Comparison of ENCODE assay signal across 9 mouse cellular contexts in genomic region chr8:94838600-94838999, GRCm38 (mm10). TPM values are rescaled to one million over a fixed set of nuclear protein-coding genes. Genes with fewer than 3 reads are reported as not detected.
A peak's percentile ranks its signal among the peaks of the same experiment; 100 is the strongest.
DNase-seq lines count a peak whose midpoint lies in the region; ATAC-seq and TF ChIP-seq lines count a peak whose summit lies in the region.
"Had no signal": no experiment of that assay in that cellular context is flagged by ENCODE, and none has a peak within 500 bp of the region (broad histone marks: within the 10 kb centered on the region; RNA-seq: fewer than 3 reads in every experiment).

No protein-coding gene starts in this region.

- peak overlapping the region; percentile 88 for H3K27ac ChIP-seq in intestine, embryonic 14.5 days (ENCODE audit: low read depth)
- peak overlapping the region; percentile 79 for H3K27ac ChIP-seq in limb, embryonic 13.5 days
- H3K27ac ChIP-seq in midbrain, embryonic 12.5 days (replicated peaks) = peak overlapping the region; percentile 89

- H3K9me3 ChIP-seq in E14TG2a.4 (ENCODE audit: low read length) = no peaks in the 10 kb centered on the region
- H3K9me3 ChIP-seq in intestine, embryonic 14.5 days (ENCODE audit: control insufficient read depth, low read length) = no peaks in the 10 kb centered on the region
- H3K9me3 ChIP-seq in limb, embryonic 13.5 days = no peaks in the 10 kb centered on the region
- H3K9me3 ChIP-seq in midbrain, embryonic 12.5 days = no peaks in the 10 kb centered on the region

- peaks cover 8% of the 10 kb centered on the region for H3K36me3 ChIP-seq in E14TG2a.4 (ENCODE audit: insufficient read depth, low read length)
- H3K36me3 ChIP-seq in intestine, embryonic 14.5 days (ENCODE audit: control insufficient read depth, insufficient read depth, low read length) = peaks cover 4% of the 10 kb centered on the region; the same call in 1 of the 2 replicates
- H3K36me3 ChIP-seq in limb, embryonic 13.5 days = peaks cover 8% of the 10 kb centered on the region
- H3K36me3 ChIP-seq in midbrain, embryonic 12.5 days = peaks cover 5% of the 10 kb centered on the region; the same call in 1 of the 2 replicates

- under 1% methylated on average over 24 of the region's 24 CpGs for WGBS in intestine, embryonic 14.5 days
- under 1% methylated on average over 24 of the region's 24 CpGs for WGBS in limb, embryonic 13.5 days
- under 1% methylated on average over 24 of the region's 24 CpGs for WGBS in midbrain, embryonic 12.5 days

- no peaks in the 10 kb centered on the region for H3K27me3 ChIP-seq in E14TG2a.4 (ENCODE audit: insufficient read depth, low read length)
- no peaks in the 10 kb centered on the region for H3K27me3 ChIP-seq in intestine, embryonic 14.5 days (replicated peaks; ENCODE audit: control insufficient read depth, insufficient read depth, low read length)
- H3K27me3 ChIP-seq in limb, embryonic 13.5 days = no peaks in the 10 kb centered on the region
- no peaks in the 10 kb centered on the region for H3K27me3 ChIP-seq in midbrain, embryonic 12.5 days

- no peak for TF ChIP-seq CTCF in E14TG2a.4 (conservative IDR thresholded peaks at IDR 0.05; ENCODE audit: low read length)

- peak overlapping the region; percentile 94 for H3K9ac ChIP-seq in intestine, embryonic 14.5 days (ENCODE audit: low read length)
- H3K9ac ChIP-seq in limb, embryonic 13.5 days = peak overlapping the region; percentile 88
- peak overlapping the region; percentile 92 for H3K9ac ChIP-seq in midbrain, embryonic 12.5 days (replicated peaks)

- peak overlapping the region; percentile 99 for H3K4me3 ChIP-seq in E14TG2a.4 (replicated peaks; ENCODE audit: low read length)
- peak overlapping the region; percentile 96 for H3K4me3 ChIP-seq in intestine, embryonic 14.5 days (ENCODE audit: low read depth, low read length)
- H3K4me3 ChIP-seq in limb, embryonic 13.5 days = peak overlapping the region; percentile 89
- peak overlapping the region; percentile 95 for H3K4me3 ChIP-seq in midbrain, embryonic 12.5 days

- peak overlapping the region; percentile 92 for H3K4me2 ChIP-seq in intestine, embryonic 14.5 days (ENCODE audit: low read length)
- H3K4me2 ChIP-seq in limb, embryonic 13.5 days (replicated peaks) = peak overlapping the region; percentile 69
- peak overlapping the region; percentile 82 for H3K4me2 ChIP-seq in midbrain, embryonic 12.5 days (replicated peaks)

- ATAC-seq in intestine, embryonic 14.5 days (replicated peaks; ENCODE audit: low FRiP score, low TSS enrichment, low read depth) = peak; percentile 72
- ATAC-seq in limb, embryonic 13.5 days (ENCODE audit: low FRiP score, low read depth) = peak; percentile 51
- ATAC-seq in midbrain, embryonic 12.5 days (ENCODE audit: low FRiP score, low read depth) = peak; percentile 62

- DNase-seq in adrenal gland, adult 8-10 months = peak; percentile 87
- peak; percentile 55 for DNase-seq in embryo, embryonic 11 days
- peak; percentile 58 to 72 for DNase-seq in gastrocnemius, postnatal 4 days (ENCODE audit: low spot score in 2 of 2)
- DNase-seq in intestine, embryonic 14.5 days (ENCODE audit: low spot score) = no peak
- peak; percentile 81 for DNase-seq in testis, postnatal 10 days (ENCODE audit: low spot score)

- peaks cover 25% of the 10 kb centered on the region for H3K4me1 ChIP-seq in E14TG2a.4 (replicated peaks; ENCODE audit: low read depth, low read length)
- H3K4me1 ChIP-seq in intestine, embryonic 14.5 days (replicated peaks; ENCODE audit: control insufficient read depth, insufficient read depth, low read length) = peaks cover 15% of the 10 kb centered on the region
- H3K4me1 ChIP-seq in limb, embryonic 13.5 days = peaks cover 17% of the 10 kb centered on the region
- H3K4me1 ChIP-seq in midbrain, embryonic 12.5 days = peaks cover 19% of the 10 kb centered on the region

RNA-seq across cellular contexts. Expression of gene Ciapin1, which starts 0.4 kb away (rescaled TPM):
- 10 to 100 TPM; 67.0 to 99.3 (median 78.5) TPM for total RNA-seq in adrenal gland, adult 8-10 months (2022)
- total RNA-seq in gastrocnemius, postnatal 4 days (2021) = 10 to 100 TPM; 39.0 to 41.3 TPM
- polyA plus RNA-seq in intestine, embryonic 14.5 days (2014; fragmentation: Nextera tagmentation; extraction: Ambion mirVana) = 94.9 and 102 TPM in 2 replicates
- 127 and 133 TPM in 2 replicates for polyA plus RNA-seq in limb, embryonic 13.5 days (2015; fragmentation: Nextera tagmentation; extraction: Ambion mirVana)
- 182 and 192 TPM in 2 replicates for polyA plus RNA-seq in midbrain, embryonic 12.5 days (2016; fragmentation: Nextera tagmentation; extraction: Ambion mirVana)

RNA-seq across cellular contexts. Expression of gene Coq9, which starts 0.5 kb away (rescaled TPM):
- 100 to 1,000 TPM; 145 to 165 (median 158) TPM for total RNA-seq in adrenal gland, adult 8-10 months (2022)
- total RNA-seq in gastrocnemius, postnatal 4 days (2021) = 100 to 1,000 TPM; 179 to 186 TPM
- 81.6 and 83.4 TPM in 2 replicates for polyA plus RNA-seq in intestine, embryonic 14.5 days (2014; fragmentation: Nextera tagmentation; extraction: Ambion mirVana)
- polyA plus RNA-seq in limb, embryonic 13.5 days (2015; fragmentation: Nextera tagmentation; extraction: Ambion mirVana) = 72.7 and 73.7 TPM in 2 replicates
- polyA plus RNA-seq in midbrain, embryonic 12.5 days (2016; fragmentation: Nextera tagmentation; extraction: Ambion mirVana) = 53.4 and 54.4 TPM in 2 replicates

RNA-seq across cellular contexts. Expression of gene Polr2c, which starts 18.6 kb away (rescaled TPM):
- 10 to 100 TPM; 55.9 to 91.6 (median 71.1) TPM for total RNA-seq in adrenal gland, adult 8-10 months (2022)
- total RNA-seq in gastrocnemius, postnatal 4 days (2021) = 10 to 100 TPM; 48.8 to 54.0 TPM
- 160 and 171 TPM in 2 replicates for polyA plus RNA-seq in intestine, embryonic 14.5 days (2014; fragmentation: Nextera tagmentation; extraction: Ambion mirVana)
- 145 and 149 TPM in 2 replicates for polyA plus RNA-seq in limb, embryonic 13.5 days (2015; fragmentation: Nextera tagmentation; extraction: Ambion mirVana)
- 136 and 140 TPM in 2 replicates for polyA plus RNA-seq in midbrain, embryonic 12.5 days (2016; fragmentation: Nextera tagmentation; extraction: Ambion mirVana)

RNA-seq across cellular contexts. Expression of gene Ccl17, which starts 28.3 kb away (rescaled TPM):
- total RNA-seq in adrenal gland, adult 8-10 months (2022) = 1 to 10 TPM in 3 of 4 experiments, under 1 TPM in 1; 0.55 to 4.4 (median 1.7) TPM
- not detected for total RNA-seq in gastrocnemius, postnatal 4 days (2021)
- polyA plus RNA-seq in intestine, embryonic 14.5 days (2014; fragmentation: Nextera tagmentation; extraction: Ambion mirVana) = not detected in 2 replicates
- polyA plus RNA-seq in limb, embryonic 13.5 days (2015; fragmentation: Nextera tagmentation; extraction: Ambion mirVana) = 0.42 TPM in 1 of 2 replicates, not detected in the other
- not detected in 2 replicates for polyA plus RNA-seq in midbrain, embryonic 12.5 days (2016; fragmentation: Nextera tagmentation; extraction: Ambion mirVana)
- total RNA-seq: heart, postnatal 36 days had no signal

RNA-seq across cellular contexts. Expression of gene Dok4, which starts 37.5 kb away (rescaled TPM):
- 10 to 100 TPM in 2 of 4 experiments, 1 to 10 TPM in 2; 6.5 to 13.8 (median 9.8) TPM for total RNA-seq in adrenal gland, adult 8-10 months (2022)
- total RNA-seq in gastrocnemius, postnatal 4 days (2021) = 10 to 100 TPM; 15.7 to 15.9 TPM
- polyA plus RNA-seq in intestine, embryonic 14.5 days (2014; fragmentation: Nextera tagmentation; extraction: Ambion mirVana) = 24.1 and 27.7 TPM in 2 replicates
- 21.4 and 21.7 TPM in 2 replicates for polyA plus RNA-seq in limb, embryonic 13.5 days (2015; fragmentation: Nextera tagmentation; extraction: Ambion mirVana)
- 24.8 and 26.6 TPM in 2 replicates for polyA plus RNA-seq in midbrain, embryonic 12.5 days (2016; fragmentation: Nextera tagmentation; extraction: Ambion mirVana)
